Mouse (Mus musculus): Measurements from ENCODE around the gene Arrb1. TPM values are rescaled to one million over a fixed set of nuclear protein-coding genes. Genes with fewer than 3 reads are reported as not detected.
"Not testable (repeated sequence)": the region's sequence is repeated elsewhere in the genome, so short reads cannot be mapped to it uniquely, and the experiment has no call there.

Arrb1 gene
- total RNA-seq (2021), result 10 to 100 TPM; 21.4 to 26.2 TPM
- long read RNA-seq, experiment 1, partial matches to known transcripts, result 0 of 8 reads
- long read RNA-seq, experiment 1, other reads (novel, unspliced or antisense), result 8 of 8 reads
- long read RNA-seq, experiment 2, full-length matches to known transcripts, result 2 of 5 reads
- long read RNA-seq, experiment 2, partial matches to known transcripts, result 0 of 5 reads
- long read RNA-seq, experiment 2, other reads (novel, unspliced or antisense), result 3 of 5 reads

GRCm38 (mm10) chr7:99534901-99535735 is at the start of gene Arrb1:
Gene Arrb1 (plus strand): TSS chr7:99535466.
- peak; percentile 82 for DNase-seq

- no peak for DNase-seq
Measured at GRCm38 (mm10) chr7:99489708-99490107, 45.6 kb upstream of the Arrb1 start.

- DNase-seq, result no peak
Measured at GRCm38 (mm10) chr7:99499128-99499527, 36.1 kb upstream of the Arrb1 start.

GRCm38 (mm10) chr7:99500201-99500600 is 35.1 kb upstream of the Arrb1 start:
- peak; percentile 84 for DNase-seq

- no peak for DNase-seq
Measured at GRCm38 (mm10) chr7:99500655-99501054, 34.6 kb upstream of the Arrb1 start.

- DNase-seq, result no peak
Measured at GRCm38 (mm10) chr7:99501148-99501547, 34.1 kb upstream of the Arrb1 start.

- no peak for DNase-seq
Measured at GRCm38 (mm10) chr7:99504556-99504955, 30.7 kb upstream of the Arrb1 start.

GRCm38 (mm10) chr7:99508187-99508586 is 27.1 kb upstream of the Arrb1 start:
- DNase-seq, result not testable (repeated sequence)

- DNase-seq, result peak; percentile 71
Measured at GRCm38 (mm10) chr7:99510087-99510501, 25.2 kb upstream of the Arrb1 start.

GRCm38 (mm10) chr7:99516092-99516813 is 19.0 kb upstream of the Arrb1 start:
- DNase-seq, result no peak

- no peak for DNase-seq
Measured at GRCm38 (mm10) chr7:99516814-99517157, 18.5 kb upstream of the Arrb1 start.

GRCm38 (mm10) chr7:99518954-99519644 is 16.2 kb upstream of the Arrb1 start:
- DNase-seq, result no peak

- DNase-seq, result no peak
Measured at GRCm38 (mm10) chr7:99523121-99523520, 12.1 kb upstream of the Arrb1 start.

- no peak for DNase-seq
Measured at GRCm38 (mm10) chr7:99523837-99524236, 11.4 kb upstream of the Arrb1 start.

- DNase-seq, result no peak
Measured at GRCm38 (mm10) chr7:99528547-99528946, 6.7 kb upstream of the Arrb1 start.

GRCm38 (mm10) chr7:99529410-99529809 is 5.9 kb upstream of the Arrb1 start:
- no peak for DNase-seq

- DNase-seq, result no peak
Measured at GRCm38 (mm10) chr7:99531408-99531970, 3.8 kb upstream of the Arrb1 start.

- no peak for DNase-seq
Measured at GRCm38 (mm10) chr7:99532526-99532925, 2.7 kb upstream of the Arrb1 start.

- DNase-seq, result no peak
Measured at GRCm38 (mm10) chr7:99533600-99533999, 1.7 kb upstream of the Arrb1 start.

GRCm38 (mm10) chr7:99534501-99534900 is 765 bp upstream of the Arrb1 start:
- no peak for DNase-seq

GRCm38 (mm10) chr7:99535741-99536501 is 655 bp downstream of the Arrb1 start:
- DNase-seq, result no peak
